Mouse (Mus musculus): Measurements from ENCODE around the gene Krtap3-2. TPM values are rescaled to one million over a fixed set of nuclear protein-coding genes. Genes with fewer than 3 reads are reported as not detected.
"Not testable (repeated sequence)": the region's sequence is repeated elsewhere in the genome, so short reads cannot be mapped to it uniquely, and the experiment has no call there.

Gene Krtap3-2
- total RNA-seq (2021): not detected

GRCm38 (mm10) chr11:99556753-99557152, at the start of gene Krtap3-2:
Gene Krtap3-2, minus strand, starts transcription at chr11:99556853.
- intact Hi-C loops (cut with DNase I): loop anchor here (5.0 kb wide), 1 partner anchor 76 kb away; no protein-coding TSS in a partner anchor
- no peak for DNase-seq (ENCODE audit: low spot score in 2 of 2)

DNA sequence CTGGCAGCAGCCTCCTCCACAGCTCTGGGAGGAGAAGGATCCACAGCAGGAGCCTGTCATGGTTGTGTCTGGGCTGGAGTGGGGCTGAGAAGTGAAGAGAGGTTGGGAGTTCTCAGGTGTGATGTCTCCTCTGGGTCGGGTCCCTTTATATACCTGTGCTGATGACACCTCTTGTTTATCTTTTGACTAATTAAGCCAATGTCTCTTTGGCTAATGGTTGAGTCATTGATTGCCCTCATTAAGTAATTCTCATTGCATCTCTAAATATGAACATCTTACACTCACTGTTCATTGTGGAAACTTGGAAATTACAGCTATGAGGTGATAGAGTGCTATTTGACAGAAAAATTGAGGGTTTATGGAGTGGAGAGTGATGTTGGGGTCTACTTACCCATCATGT, 46.6 kb upstream of the Krtap3-2 start, which contains the start of gene Gm11938:
Gene Gm11938 (minus strand): TSS at position 101 of the 400 bp plus-strand sequence.
- DNase-seq (ENCODE audit: low spot score in 2 of 2); intact Hi-C loops (cut with DNase I): not testable (repeated sequence)

- DNase-seq (ENCODE audit: low spot score in 2 of 2); intact Hi-C loops (cut with DNase I): not testable (repeated sequence)
Measured at GRCm38 (mm10) chr11:99597742-99598141, 41.1 kb upstream of the Krtap3-2 start, which contains the start of gene Krtap9-3. Gene Krtap9-3, minus strand, starts transcription at chr11:99598105.

DNA sequence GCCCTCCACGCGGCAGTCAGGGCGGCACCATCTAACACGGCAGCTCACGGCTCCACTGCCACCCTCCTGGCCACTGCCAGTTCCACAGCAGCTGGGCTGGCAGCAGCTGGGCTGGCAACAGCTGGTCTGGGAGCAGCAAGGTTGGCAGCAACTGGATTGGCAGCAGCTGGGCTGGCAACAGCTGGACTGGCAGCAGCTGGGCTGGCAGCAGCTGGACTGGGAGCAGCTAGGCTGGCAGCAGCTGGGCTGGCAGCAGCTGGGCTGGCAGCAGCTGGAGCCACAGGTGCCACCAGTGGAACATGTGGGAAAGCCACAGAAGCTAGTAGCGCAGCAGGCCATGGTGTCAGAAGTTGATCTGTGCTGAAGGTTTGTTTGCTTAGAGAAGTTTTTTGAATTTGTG, 34.3 kb upstream of the Krtap3-2 start, which contains the start of gene Krtap1-3:
Gene Krtap1-3 (minus strand): TSS at position 359 of the 400 bp plus-strand sequence.
- DNase-seq (ENCODE audit: low spot score in 2 of 2): no peak
- intact Hi-C loops (cut with DNase I): no loop called here

DNA sequence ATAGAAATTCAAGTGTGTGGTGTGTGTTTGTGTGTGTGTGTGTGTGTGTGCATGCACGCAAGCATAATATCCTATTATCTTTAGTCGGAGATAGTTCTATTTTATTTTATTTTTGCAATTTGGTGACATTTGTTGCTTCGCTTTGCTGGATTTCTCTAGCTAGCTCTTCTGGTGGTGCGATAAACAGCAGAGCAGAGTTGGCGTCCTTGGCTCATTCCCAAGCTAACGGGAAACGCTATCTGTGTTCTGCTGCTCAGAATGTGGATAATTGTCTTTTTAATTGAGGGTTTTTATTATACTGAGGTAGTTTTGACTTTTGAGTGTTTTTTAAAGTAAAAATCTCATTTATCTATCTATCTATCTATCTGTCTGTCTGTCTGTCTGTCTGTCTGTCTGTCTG, 28.4 kb upstream of the Krtap3-2 start:
- peak; percentile 18 to 26 for DNase-seq (ENCODE audit: low spot score in 2 of 2)
- intact Hi-C loops (cut with DNase I): no loop called here

- intact Hi-C loops (cut with DNase I): no loop called here
Measured at GRCm38 (mm10) chr11:99583245-99583704, 26.6 kb upstream of the Krtap3-2 start, which contains the start of gene Krtap1-4. Gene Krtap1-4, minus strand, starts transcription at chr11:99583654.

GRCm38 (mm10) chr11:99581564-99581963, 24.9 kb upstream of the Krtap3-2 start:
- DNase-seq (ENCODE audit: low spot score in 2 of 2): peak in 1 of 2 experiments; percentile 45
- intact Hi-C loops (cut with DNase I): no loop called here

More at GRCm38 (mm10) chr11:99583245-99583704, 26.6 kb upstream of the Krtap3-2 start, which contains the start of gene Krtap1-4:
- DNase-seq (ENCODE audit: low spot score in 2 of 2): no peak

GRCm38 (mm10) chr11:99581051-99581450, 24.4 kb upstream of the Krtap3-2 start:
- intact Hi-C loops (cut with DNase I): no loop called here
- no peak for DNase-seq (ENCODE audit: low spot score in 2 of 2)

- DNase-seq (ENCODE audit: low spot score in 2 of 2): no peak
- intact Hi-C loops (cut with DNase I): no loop called here
Measured at GRCm38 (mm10) chr11:99580636-99581035, 24.0 kb upstream of the Krtap3-2 start, which contains the start of gene Krtap1-5. Gene Krtap1-5, minus strand, starts transcription at chr11:99581016.

DNA sequence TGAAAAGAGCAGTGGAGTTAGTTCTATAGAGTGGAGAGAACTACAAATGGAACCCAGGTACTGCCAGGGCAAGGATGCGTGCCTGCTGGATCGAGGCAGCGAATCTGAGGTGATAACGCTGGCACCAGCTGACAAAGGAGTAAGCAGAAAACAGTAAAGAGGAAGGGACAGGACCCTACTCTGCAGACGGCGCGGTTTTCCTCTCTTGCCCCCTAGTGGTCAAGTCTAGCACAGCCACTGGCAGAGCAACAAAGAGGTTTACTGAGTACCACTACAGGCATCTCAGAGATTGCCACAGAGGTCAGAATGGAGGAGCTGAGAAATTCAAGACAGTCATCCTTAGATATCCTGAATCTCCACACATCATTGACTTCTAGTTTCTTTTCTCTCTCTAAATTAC, 17.5 kb upstream of the Krtap3-2 start:
- peak; percentile 54 to 66 for DNase-seq (ENCODE audit: low spot score in 2 of 2)
- intact Hi-C loops (cut with DNase I): loop anchor here (10.0 kb wide), 2 partner anchors 189 to 431 kb away; partner anchors contain the start of gene Krt10

- peak in 1 of 2 experiments; percentile 48 for DNase-seq (ENCODE audit: low spot score in 2 of 2)
- intact Hi-C loops (cut with DNase I): loop anchor here (2.0 to 10.0 kb wide), 4 partner anchors 106 to 432 kb away; partner anchors contain the start of gene Krt10
Measured at GRCm38 (mm10) chr11:99573164-99573563, 16.5 kb upstream of the Krtap3-2 start.

DNA sequence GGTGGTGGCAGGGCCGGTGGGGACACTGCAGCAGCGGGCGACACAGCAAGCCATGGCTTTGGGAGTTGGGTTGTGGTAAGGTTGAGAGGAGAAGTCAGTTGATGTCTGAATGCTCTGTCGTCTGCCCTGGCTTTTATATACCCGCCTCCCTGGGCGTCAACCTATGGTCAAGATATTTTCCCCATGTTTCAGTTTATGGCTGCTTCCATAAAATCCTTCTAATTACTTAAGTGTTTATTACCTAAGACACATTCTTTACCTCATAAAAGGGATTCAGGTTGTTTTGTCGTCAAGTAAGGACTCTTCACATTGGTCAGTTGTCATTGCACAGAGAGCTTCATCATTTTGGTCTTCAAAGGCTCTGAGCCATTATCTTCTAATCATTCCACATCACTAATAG, 9.9 kb upstream of the Krtap3-2 start, which contains the start of gene Krtap3-1:
Gene Krtap3-1 (minus strand): TSS at position 101 of the 400 bp plus-strand sequence.
- intact Hi-C loops (cut with DNase I): no loop called here
- DNase-seq (ENCODE audit: low spot score in 2 of 2): no peak

DNA sequence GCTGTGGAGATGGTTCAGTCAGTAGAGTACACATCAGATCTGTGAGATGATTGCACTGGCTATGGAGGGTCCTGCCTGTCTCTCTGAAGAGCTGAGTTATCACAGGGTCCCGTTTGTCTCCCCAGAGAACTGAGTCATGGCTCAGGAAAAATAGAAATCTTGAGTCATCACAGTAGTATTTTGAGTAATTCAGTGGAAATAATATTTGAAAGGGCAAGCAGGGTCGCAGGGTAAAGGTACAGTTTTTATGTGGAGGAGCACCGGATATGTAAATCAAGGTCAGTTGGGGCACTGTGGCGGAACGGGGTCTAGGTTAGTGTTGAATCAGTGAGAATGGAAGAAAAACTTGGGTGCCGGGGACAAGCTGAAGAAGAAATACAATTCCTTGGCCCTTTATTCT, 5.9 kb upstream of the Krtap3-2 start:
- intact Hi-C loops (cut with DNase I): no loop called here
- DNase-seq (ENCODE audit: low spot score in 2 of 2): no peak

DNA sequence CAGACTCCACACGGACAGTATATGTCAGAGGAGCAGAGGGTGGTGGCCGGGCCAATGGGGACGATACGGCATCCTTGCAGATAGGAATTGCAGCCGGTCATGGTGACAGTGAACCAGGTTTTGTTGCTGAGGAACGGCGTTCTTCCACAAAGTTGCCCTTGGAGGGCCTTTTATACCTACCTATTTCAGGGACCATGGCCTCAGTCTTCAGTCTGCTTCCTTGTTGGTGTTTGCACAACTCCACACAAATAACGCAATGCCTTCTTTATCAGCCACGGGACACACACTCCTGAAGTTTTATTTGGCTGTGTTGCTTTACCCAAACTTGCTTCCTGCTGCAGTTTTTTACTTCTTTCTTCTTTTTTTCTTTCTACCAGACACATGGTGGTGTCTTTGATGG, 2.7 kb upstream of the Krtap3-2 start, which contains the start of gene Gm11939:
Gene Gm11939 (minus strand): TSS at position 101 of the 400 bp plus-strand sequence.
- intact Hi-C loops (cut with DNase I): loop anchor here (5.0 kb wide), 1 partner anchor 73 kb away; no protein-coding TSS in a partner anchor
- DNase-seq (ENCODE audit: low spot score in 2 of 2): no peak

DNA sequence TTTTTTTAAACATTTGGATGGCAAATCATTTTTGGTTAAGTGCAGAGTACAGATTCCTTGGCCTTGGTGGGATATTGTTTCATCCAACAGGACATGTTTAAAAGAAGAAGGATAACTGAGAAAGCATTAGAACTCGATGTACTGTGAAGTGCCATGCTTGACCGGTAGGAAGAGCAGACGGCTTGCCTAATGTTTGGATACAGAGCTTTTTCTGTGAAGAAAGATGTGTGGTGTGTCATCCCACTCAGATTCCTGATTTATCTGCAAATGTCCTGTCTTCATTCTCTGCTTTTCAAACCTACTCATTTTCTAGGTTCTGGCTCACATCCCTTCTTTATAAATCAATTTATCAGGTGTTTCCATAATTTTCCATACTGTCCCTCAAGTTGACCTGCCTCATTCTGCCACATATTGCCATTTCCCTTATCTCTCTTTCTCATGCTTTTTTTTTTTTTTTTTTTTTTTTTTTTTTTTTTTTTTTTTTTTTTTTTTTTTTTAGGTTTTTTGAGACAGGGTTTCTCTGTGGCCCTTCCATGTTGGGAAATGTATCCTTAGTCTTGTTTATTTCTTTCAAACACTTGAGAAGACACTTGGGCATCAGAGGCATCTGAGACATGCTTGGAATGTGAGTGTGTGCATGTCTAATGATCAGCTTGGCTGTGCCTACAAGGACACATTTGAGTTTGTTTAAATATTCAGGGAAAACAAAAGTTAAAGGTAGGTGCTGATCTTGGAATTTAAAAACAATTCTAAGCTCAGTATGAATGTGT, 1.5 kb upstream of the Krtap3-2 start:
- intact Hi-C loops (cut with DNase I): loop anchor here (5.0 kb wide), 1 partner anchor 74 kb away; no protein-coding TSS in a partner anchor

DNA sequence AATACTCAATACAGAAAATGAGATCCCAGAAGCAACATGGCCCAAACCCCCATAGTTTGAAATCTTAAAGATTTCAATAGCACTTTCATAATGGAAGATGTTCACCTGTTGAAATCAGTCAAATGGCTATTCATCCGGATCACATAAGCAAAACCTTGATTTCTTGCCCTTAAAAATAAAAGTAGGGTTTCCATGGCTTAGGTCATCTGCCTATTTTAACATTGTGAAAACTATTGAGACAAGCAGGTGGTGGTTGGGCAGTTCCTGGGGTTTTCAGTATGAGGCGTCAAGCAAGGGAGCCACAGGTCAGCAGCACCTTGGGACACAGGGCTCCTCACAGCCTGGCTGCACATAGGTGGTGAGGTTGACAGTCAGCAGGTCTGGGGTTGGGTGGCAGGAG, 458 bp downstream of the Krtap3-2 start:
- intact Hi-C loops (cut with DNase I): loop anchor here (5.0 kb wide), 1 partner anchor 76 kb away; no protein-coding TSS in a partner anchor
- DNase-seq (ENCODE audit: low spot score in 2 of 2): no peak

More for the DNA sequence above, 1.5 kb upstream of the Krtap3-2 start:
- peak in 1 of 2 experiments; percentile 42 for DNase-seq (ENCODE audit: low spot score in 2 of 2)

DNA sequence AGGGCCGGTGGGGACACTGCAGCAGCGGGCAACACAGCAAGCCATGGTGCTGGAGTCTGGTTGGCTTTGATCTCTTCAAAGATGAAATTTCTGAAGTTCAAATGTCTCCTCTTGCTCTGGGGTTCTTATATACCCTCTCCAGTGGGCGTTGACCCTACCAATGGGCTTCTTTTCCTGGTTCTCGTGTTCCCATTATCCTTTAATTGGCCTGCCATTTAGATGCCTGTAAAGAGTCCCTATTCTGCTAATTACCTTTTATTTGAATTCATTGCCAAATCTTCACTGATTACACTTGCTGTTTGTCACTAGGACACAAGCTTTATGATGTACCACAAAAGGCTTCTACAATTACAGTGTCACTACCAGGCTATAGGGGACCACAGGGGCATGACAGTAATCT, 5.9 kb downstream of the Krtap3-2 start, which contains the start of gene Krtap3-3:
Gene Krtap3-3 (minus strand): TSS at position 101 of the 400 bp plus-strand sequence.
- intact Hi-C loops (cut with DNase I): no loop called here
- no peak for DNase-seq (ENCODE audit: low spot score in 2 of 2)

GRCm38 (mm10) chr11:99547892-99548291, 8.8 kb downstream of the Krtap3-2 start:
- DNase-seq (ENCODE audit: low spot score in 2 of 2): no peak
- intact Hi-C loops (cut with DNase I): no loop called here

DNA sequence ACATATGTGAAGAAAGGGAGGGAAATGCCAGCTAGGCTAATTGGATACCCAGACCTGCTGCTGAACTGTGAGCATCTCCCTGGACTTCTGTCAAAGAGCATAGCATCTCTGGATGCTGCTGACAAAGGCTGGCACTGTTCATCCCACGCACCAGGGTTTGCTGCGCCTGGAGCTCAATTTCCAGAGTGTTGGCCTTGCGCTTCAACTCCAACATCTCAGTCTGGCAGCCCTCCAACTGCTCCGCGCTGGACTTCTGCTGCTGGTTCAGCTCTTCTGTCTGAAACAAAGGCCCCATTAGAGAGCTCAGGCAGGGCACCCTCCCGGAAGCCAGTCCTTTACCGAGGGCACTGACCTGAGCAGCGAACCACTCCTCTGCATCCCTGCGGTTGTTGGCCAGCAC, 16.9 kb downstream of the Krtap3-2 start:
- intact Hi-C loops (cut with DNase I): no loop called here
- peak; percentile 18 to 49 for DNase-seq (ENCODE audit: low spot score in 2 of 2)

DNA sequence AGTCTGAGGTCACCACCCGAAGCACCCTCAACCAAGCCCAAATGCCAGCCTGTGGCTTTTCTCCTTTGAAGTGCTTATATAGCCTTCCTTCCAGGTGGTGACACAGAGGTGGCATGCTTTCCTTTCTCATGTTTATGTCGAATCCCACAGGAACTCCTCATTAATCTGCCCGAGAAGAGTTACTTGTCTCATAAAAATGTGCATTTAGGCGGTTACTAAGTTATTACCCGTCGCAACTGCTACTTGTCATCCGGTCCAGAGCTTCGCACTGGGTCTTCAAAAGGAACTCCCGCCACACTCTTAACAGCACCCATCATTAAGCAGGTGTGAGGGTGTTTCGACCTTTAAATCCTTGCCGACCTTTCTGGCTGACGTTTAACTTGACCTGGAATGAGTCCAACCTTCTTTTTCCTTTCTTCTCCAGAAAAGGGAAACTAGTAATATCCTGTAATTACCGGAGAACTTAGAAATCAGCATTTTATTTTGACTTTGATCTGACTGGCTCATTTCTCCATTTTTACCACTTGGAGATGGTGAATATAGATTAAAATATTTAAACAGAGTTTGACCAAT, 35.3 kb downstream of the Krtap3-2 start, which contains the start of gene Krt39:
Gene Krt39 (minus strand): TSS at position 51 of the 573 bp plus-strand sequence.
- no peak for DNase-seq (ENCODE audit: low spot score in 2 of 2)
- intact Hi-C loops (cut with DNase I): no loop called here

All from left cerebral cortex, postnatal 25 days (tissue).